Mouse (Mus musculus): ENCODE results near the gene Opcml.

DNA sequence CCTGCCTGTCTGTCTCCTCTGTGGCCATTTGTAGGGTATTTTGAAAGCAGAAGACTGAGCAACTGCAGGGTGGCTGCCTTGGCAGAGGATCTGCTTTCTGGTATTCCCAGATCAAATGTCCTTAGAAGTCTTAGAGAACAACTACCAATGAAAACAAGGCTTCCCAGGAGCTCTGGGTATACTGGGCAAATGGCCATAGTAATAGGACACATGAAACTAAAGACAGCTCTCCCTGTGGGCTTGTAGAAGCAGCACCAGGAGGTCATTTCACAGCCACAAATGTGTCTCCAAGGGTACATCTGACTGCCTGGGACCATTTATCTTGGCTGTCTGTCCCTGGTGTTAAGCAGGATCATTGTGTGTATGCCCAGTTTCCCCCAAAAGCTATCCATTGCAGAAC lies 146.7 kb downstream of the Opcml start:
- TF ChIP-seq GATA1 (IDR thresholded peaks at IDR 0.05; ENCODE audit: low read length) (no peak), TAL1 (IDR thresholded peaks at IDR 0.05; ENCODE audit: low read length) (no peak)

All from erythroblast, embryonic 14.5 days (primary cell).